Mouse (Mus musculus) thymus, postnatal 0 days (tissue): ENCODE measurements around the gene Vwa8. TPM values are rescaled to one million over a fixed set of nuclear protein-coding genes. Genes with fewer than 3 reads are reported as not detected.

Source experiments
- DNase-seq: peaks from one replicate; pipeline ENCODE4 v3.0.0-alpha.2; 2015; ENCODE audit warnings: low spot score
- polyA plus RNA-seq: library from polyadenylated mRNA; unstranded; fragments of >200 nt; fragmentation: Nextera tagmentation; extraction: Ambion mirVana; gene quantifications from 2 replicates; pipeline ENCODE4 v1.2.1, GENCODE M21; 2015

Vwa8 gene
- polyA plus RNA-seq, 1 experiment from 2014 or later = 8.3 TPM

DNA sequence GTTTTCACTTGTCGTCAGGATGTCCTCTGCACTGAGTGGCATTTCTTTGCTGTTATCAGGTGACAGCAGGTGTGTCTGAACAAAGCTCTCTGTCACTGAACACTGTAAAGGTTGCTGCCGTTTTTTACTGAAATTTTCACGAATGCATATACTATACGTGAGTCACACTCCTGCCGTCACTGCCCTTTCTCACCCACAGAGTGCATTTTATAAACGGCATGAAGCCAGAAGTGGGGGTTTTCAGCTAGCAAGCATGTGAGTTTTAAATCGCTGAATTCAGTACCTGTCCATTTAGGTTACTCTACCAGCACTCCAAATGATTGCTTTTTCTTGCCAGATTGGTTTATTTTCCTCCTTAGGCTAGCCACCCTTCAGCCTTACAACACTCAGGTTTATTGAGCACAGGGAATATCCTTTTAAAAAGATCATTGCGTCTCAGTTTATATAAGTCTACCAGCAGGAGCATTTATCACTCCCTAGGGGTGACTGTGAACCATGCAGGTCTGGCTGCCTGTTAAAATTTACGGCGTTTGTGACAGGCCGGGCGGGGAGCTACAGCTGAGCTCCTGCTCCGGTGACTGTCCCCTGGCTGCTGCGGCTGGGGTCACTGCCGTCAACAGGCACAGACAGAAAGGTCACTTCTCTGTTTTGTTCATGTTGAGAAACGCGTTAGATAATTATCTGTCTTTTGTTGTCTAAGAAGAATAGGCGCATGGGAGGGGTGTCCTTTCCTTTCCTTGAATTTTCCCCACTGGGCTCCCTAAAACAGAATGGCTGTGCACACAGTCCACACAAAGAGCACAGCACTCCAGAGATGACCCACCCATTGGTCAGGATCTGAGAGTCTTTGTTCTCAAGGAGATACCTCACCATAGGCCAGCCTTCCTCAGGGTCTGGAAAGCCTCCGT, 291.3 kb downstream of the Vwa8 start:
- DNase-seq = no peak

DNA sequence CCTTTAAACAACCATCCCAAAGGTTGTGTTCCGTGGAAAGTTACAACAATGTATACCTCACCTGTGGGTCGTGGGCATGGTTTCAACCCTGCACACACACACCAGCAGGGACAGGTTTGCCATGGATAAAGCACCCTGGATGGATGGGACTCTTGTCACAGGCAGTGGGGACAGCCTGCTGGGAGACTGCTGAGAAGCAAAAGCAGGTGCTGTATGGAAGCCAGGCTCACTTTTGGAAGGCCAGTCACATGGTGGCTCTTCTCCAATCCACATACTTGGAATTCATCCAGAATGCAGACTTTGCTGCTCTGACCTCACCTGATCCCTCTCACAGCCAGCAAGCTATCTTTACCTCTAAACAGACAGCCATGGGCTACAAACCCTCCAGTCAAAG, 292.0 kb downstream of the Vwa8 start:
- DNase-seq = no peak

DNA sequence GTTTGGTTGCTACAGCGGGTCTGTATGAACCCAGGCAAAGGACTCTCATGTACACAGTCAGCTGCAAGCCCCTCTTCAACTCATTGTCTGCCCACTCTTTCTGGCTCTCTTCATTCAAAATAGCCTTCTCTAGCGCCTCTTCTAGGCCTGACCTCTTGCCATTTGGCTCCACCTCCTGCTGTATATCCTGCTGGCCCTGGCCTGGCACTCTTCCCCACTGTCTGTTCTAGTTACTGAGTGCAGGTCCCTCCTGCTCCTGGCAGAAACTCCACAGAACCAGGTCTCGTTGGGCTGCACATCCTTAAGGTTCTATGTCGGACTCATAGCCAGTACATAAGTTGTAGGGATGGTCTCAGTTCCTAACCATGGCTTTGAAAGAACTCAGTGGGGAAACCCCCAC, 293.5 kb downstream of the Vwa8 start:
- no peak for DNase-seq

GRCm38 (mm10) chr14:79143696-79144095, 294.8 kb downstream of the Vwa8 start:
- no peak for DNase-seq

DNA sequence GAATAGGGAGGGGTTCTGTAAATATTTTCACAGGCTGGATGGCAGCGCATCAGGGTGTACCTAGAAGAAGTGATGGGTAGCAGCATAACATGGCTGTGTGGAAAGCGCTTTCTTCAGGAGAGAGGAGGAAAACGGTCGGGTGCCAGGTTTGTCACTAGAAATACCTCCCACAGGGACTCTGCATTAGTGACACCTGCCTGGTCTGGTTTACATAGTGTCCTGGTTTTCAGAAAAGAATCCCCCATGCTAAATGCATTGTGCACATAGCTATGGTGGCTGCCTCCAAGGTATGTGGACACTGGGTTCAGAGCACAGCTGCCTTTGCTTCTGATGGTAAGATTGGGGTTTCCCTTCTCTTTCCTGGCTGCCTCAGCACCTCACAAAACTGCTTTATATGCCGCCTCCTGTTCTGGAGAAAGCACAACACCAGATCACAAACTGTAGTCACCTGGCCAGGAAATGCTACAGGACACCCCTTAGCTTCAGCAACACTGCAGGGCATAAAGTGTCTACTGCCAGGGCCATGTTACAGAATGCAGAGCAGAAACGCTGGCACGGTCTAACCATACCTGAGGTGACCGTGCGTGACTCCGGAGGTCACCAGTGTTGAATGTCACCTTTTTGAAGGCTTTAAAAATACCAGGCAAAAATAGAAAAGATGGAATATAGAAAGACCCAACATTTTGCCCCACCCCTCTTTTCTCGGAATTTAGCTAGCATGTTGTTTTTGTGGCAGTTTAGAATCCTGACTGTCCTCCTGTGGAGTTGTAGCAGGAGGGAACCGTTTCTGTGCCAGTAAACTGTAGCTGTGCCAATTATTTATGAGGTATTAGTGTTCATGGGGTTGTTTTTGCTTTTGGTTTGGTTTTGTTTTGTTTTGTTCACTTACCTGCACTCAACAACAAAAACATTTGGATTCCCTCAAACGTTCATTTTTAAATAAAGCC, 295.7 kb downstream of the Vwa8 start:
- DNase-seq = no peak

DNA sequence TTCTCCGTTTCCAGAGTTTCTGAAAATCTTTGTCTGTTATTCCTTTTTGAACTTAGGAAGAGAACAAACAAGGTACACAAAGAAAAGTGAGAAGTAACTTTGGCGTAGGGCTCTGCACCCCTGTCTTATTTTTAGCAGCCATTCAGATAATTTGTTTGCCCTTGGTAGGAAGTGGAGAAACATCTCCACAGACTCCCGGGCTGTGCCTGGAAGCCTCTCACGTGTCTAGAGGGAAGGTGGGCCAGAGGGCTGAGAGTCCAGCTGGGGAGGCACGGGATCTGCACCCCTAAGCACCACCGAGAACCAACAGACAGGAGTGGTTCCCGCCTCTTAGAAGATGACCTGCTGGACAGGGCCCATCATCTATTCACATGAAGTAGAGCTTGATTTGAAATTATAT, 302.9 kb downstream of the Vwa8 start:
- no peak for DNase-seq

DNA sequence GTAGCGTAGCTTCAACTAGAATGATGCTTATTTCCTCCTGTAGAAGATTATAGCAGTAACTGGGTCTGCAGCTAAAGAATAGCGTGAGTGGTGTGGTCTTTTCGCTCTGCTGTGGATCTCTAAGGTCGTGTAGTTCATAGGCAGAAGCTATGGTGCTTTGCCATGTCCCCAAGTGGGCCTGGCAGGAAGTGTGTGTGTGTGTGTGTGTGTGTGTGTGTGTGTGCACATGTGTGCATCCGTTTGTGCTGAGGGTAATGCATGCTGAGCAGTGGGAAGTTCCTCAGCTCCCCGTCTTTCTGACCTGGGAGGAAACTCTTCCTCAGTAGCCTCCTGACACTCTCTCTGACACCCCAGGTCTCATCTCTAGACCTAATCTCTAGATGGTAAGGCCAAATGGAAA, 305.0 kb downstream of the Vwa8 start:
- peak; percentile 61 for DNase-seq

DNA sequence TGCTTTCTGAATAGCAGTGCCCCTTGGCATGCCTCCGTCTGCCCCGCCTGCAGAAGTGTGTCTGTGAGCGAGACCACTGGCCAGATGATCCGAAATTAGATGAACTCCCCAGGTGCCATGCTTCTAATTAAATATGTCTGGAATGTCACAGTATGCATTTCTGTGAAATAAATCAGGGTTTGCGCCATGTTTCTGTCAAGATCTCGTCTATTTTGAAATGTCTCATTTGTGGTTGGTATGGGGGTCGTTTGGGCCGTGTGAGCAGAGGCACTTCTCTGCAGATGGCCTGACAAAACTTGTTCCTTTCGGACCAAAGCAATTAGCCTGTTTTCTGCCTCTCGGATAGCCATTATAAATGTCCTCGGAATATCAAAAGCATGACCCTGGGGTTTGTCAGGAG, 306.1 kb downstream of the Vwa8 start:
- no peak for DNase-seq

DNA sequence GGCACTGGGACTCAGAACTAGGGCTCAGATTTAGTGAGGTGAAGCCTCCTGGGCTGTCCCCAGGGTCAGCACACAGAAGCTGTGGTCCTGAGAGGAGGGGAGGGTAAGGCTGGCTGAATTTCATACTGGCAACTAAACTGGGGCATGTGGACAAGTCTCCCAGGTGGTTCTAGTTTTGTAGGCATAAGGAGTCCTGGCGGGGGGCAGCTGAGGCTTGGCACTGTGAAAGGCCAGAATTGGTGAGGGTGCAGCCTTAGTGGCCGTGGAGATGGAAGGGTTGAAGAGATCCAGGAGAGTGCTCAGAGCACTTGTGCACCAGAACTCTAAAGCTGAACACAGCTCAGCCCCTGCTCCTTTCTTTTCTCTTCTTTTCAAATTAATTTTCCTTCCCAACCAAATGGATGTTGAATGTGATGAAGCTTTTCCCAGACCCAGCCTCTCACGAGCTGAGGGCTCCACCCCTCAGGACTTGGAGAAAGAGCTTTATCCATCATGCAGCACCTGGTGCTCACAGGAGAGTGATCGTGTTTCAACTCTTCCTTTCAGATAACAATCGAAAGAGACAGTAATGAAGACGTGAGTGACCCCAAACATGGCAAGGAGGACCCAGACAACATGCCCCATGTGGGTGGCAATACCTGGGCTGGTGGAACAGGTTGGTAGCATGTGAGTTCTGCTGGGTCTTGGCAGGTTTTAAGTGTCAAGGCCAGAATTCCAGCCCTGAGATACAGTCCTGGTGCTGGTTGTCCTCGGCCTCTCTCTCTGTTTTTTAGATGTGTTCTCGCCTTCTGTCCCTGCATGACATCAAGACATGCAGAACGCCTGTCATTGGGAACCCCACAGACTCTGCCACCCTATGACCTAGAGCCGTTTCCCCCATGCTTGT, 307.9 kb downstream of the Vwa8 start:
- no peak for DNase-seq

- DNase-seq = no peak
These were observed 308.8 kb downstream of the Vwa8 start for GRCm38 (mm10) chr14:79157451-79158218.

DNA sequence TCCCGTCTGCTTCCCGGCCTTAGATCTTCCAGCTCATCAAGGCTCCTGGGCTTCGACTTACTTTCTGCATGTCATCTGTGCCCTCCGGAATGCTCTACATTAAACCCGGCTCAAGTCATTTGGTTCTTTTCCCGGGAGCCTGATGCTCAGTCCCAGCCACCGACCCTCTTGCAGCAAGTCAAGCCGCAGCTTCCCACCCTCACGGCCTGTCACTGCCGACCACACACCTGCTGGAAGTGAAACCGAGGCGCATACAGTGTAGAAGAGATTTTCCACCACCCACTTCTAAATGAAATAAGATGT, 309.3 kb downstream of the Vwa8 start:
- DNase-seq = no peak

- DNase-seq = no peak
These were observed 309.9 kb downstream of the Vwa8 start for GRCm38 (mm10) chr14:79158673-79159200.

GRCm38 (mm10) chr14:79159451-79159850, 310.6 kb downstream of the Vwa8 start:
- no peak for DNase-seq

DNA sequence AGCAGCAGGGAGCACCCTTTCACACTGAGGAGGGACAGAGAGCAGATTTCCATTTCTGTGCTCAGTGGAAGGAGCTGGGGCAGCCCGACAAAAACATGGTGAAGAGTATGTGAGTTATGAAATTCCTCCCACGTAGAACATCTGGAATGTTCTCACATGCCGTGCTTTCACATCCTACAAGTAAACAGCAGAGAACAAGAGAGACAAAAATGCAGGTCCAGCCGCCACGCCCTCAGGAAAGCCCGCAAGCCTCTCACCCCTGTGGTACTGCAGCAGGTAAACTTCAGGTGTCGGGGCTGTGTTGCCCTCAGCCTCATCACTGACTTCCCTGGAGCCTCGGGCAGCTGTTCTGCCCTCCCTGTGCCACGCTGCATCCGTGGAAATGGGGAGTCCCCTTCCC, 311.6 kb downstream of the Vwa8 start:
- DNase-seq = no peak

GRCm38 (mm10) chr14:79160966-79161365, 312.1 kb downstream of the Vwa8 start:
- DNase-seq = no peak

DNA sequence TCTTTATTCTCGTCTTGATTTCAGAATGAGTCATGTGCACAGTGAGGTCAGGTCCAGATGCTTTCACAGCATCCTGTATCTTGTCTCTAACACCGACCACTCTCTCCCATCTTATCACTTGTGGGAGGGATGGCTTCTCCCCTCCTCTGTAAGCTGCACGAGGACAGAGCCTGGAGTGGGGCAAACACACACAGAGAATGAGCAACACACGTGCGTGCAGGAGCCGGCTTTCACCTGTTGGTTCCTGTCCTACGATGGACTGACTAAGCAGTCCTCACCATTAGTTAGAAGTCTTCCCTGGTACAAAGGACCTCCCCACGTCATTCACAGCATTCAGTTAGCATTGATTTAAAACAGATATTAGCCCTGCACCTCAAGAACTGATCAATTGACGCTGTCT, 312.9 kb downstream of the Vwa8 start:
- no peak for DNase-seq

GRCm38 (mm10) chr14:79162678-79163077, 313.8 kb downstream of the Vwa8 start:
- no peak for DNase-seq

DNA sequence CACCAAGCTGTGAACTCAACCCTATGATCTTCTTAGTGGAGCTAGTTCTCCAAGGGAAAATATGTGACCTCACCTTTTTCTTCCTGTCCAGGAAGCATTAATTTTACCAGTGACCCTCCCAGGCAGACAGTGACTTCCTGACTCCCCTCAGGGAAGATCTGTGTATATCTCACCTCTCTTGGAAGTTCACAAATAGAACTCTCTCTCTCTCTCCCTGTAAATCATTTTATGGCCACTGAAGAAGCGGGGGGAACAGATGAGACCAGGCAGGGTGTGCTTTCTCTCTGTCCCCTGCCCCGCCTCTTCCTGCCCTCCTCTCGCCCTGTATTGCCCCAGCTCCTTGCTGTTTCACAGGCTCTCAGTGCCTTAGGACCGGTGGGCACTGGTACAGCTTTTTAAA, 315.5 kb downstream of the Vwa8 start:
- DNase-seq = no peak

GRCm38 (mm10) chr14:79164925-79165324, 316.1 kb downstream of the Vwa8 start:
- peak; percentile 55 for DNase-seq

DNA sequence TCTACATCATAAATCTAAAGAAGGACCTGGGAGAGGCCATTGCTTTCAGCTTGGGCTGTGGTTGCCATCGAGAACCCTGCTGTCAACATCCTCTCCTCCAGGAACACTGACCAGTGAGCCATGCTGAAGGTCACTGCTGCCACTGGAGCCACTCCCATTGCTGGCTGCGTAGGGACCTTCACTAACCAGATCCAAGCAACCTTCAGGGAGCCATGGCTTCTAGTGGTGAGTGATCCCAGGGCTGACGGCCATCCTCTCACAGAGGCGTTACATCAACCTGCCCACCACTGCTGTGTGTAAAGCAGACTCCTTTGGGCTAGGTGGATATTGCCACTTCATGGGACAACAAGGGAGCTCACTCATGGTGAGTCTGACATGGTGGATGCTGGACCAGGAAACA, 325.7 kb downstream of the Vwa8 start:
- DNase-seq = no peak
